Mouse (Mus musculus) adrenal gland, postnatal 4 days (tissue): ENCODE data around the gene Tmbim4. TPM values are rescaled to one million over a fixed set of nuclear protein-coding genes. Genes with fewer than 3 reads are reported as not detected.
"Not testable (repeated sequence)": the region's sequence is repeated elsewhere in the genome, so short reads cannot be mapped to it uniquely, and the experiment has no call there.

Experiments
- DNase-seq, 2 experiments: peaks; one replicate each; pipeline ENCODE4 v3.0.0; 2021 to 2022; ENCODE audit warnings: low spot score in 2 of 2, mixed read lengths in 2 of 2
- total RNA-seq, 2 experiments: library from RNA; stranded (reverse); gene quantifications; 2 replicates each; pipeline ENCODE4 v1.2.3; 2021

The Tmbim4 gene
- total RNA-seq, 2 experiments from 2014 or later = 117 TPM

- no peak for DNase-seq
Measured at GRCm38 (mm10) chr10:120193255-120193654, 8.1 kb upstream of the Tmbim4 start.

GRCm38 (mm10) chr10:120197061-120197835 is 4.1 kb upstream of the Tmbim4 start:
- DNase-seq = no peak

DNA sequence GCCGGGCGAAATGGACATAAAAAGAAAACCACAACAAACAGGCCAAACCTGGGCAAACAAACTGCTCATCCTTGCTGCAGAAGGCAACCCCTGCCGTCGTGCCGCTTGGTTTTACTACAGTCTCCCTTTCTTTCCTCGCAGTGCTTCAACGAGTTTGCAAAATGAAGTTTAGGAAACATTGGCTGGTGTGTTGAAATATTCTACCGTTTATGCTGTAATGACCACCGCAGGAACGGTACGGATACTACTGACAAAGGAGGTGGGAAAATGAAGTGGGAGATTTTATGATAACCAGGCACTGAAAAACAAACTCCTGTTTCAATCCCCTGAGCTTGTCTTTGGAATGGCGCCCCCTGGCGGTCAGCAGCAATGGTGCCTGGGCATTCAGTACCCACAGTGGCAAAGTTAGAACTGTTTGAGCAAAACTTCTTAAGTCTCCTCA is 592 bp downstream of the Tmbim4 start, which contains the start of gene Irak3:
Irak3 (minus strand) TSS at position 170 of the 442 bp plus-strand sequence.
- peak; percentile 56 to 70 for DNase-seq

DNA sequence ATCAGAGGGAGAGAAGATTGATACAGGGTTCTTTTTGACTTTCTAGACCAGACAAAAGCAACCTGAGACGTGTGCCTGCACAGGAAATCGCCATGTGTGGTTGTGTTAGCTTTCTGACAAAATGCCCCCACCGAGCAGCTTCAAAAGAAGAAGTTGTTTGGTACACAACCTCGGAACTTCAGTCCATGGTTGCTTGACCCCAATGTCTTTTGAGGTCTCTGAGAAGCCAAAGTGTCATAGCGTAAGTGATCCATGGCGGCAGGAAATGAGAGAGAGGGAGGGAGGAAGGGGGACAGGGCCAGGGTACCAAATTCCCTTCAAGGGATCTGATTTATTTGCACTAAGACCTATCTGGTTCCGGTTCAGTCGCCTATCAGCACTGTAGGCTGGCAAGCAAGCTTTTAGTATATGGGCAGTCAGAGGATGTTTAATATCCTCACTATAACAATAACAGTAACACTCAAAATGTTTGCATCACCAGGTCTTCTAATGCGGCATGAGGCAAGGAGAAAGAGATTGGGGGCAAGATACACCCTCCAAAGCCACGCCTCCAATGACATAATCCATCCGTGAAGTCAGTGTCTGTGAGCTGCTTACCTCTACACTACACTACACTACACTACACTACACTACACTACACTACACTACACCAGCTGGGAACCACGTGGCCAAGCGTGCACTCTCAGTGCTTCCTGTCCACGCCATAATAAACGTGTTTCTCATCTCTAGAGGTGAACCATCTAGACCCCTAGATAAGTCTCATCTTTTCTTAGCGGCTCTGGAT is 1.3 kb downstream of the Tmbim4 start:
- no peak for DNase-seq

- no peak for DNase-seq
Measured at GRCm38 (mm10) chr10:120204591-120205210, 3.3 kb downstream of the Tmbim4 start.

- no peak for DNase-seq
Measured at GRCm38 (mm10) chr10:120208015-120208414, 6.6 kb downstream of the Tmbim4 start.

- DNase-seq = peak; percentile 80 to 81
Measured at GRCm38 (mm10) chr10:120208575-120209538, 7.5 kb downstream of the Tmbim4 start.

- DNase-seq = no peak
Measured at GRCm38 (mm10) chr10:120209539-120209925, 8.1 kb downstream of the Tmbim4 start.

DNA sequence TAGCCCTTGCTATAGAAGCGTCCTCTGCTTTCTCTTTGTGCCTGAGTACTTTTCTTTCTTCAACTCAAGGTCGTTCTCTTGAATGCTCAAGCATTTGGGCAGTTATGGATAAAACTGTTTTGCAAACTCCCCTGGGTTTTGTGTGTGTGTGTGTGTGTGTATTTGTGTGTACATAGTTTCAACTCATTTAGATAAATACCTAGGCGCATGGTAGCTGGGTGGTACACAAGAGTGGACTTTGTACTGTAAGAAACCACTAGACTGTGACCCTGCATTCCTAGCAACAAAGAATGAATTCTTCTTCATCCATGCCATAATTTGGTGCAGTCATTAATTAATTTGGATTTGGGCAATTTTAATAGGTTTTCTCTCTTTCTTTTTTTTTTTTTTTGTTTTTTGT is 8.7 kb downstream of the Tmbim4 start:
- no peak for DNase-seq

- not testable (repeated sequence) for DNase-seq
Measured at GRCm38 (mm10) chr10:120217099-120217498, 15.7 kb downstream of the Tmbim4 start.

DNA sequence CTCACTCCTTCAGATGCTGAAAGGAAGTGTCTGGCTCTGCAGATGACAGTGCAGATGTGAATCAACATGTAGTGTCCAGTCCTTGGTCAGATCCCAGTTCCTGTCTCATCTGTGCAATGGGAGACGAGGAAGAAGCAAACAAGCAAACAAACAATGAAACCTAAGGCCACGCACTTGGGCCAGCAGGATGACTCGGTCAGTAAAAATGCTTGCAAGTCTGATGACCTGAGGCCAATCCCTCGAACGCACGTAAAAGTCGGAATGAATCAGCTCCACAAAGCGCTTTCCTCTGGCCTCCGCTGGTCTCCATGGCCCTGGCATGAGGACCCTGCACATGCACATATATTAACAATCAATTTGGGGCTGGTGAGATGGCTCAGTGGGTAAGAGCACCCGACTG is 17.6 kb downstream of the Tmbim4 start:
- no peak for DNase-seq

DNA sequence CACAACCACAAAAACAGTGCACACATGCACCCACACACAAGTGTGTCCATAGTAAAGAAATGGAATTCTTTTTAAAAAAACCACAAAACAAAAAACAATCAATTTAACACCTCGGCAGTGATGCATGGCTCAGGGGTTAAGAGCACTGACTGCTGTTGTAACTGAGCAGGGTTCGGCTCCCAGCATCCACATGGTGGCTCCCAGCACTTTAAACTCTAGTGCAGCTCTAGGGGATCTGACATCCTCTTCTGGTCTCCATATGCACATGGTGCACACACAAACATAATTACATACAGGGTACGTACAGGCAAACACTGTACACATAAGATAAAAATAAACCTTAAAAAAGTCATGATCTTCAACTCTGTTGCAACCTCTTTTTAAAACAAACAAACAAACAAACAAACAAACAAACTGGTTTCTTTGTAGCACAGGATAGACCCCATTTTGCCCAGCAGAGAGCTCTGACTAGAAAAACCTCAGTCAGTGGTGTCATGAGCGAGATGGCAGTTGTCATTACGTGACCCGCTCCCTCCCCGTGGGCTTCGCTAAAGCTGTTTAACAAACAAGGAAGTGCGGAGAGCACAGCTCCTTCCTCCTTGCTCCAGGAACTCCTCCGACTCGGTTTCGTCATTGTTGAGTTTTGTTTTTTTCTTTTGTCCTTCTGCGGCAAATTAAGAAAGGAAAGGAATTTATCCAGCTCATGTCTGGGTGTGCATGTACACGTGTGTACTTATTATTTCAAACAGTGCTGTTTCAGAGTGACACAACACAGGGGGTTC is 18.4 kb downstream of the Tmbim4 start:
- DNase-seq = no peak

GRCm38 (mm10) chr10:120220776-120221175 is 19.4 kb downstream of the Tmbim4 start:
- no peak for DNase-seq

DNA sequence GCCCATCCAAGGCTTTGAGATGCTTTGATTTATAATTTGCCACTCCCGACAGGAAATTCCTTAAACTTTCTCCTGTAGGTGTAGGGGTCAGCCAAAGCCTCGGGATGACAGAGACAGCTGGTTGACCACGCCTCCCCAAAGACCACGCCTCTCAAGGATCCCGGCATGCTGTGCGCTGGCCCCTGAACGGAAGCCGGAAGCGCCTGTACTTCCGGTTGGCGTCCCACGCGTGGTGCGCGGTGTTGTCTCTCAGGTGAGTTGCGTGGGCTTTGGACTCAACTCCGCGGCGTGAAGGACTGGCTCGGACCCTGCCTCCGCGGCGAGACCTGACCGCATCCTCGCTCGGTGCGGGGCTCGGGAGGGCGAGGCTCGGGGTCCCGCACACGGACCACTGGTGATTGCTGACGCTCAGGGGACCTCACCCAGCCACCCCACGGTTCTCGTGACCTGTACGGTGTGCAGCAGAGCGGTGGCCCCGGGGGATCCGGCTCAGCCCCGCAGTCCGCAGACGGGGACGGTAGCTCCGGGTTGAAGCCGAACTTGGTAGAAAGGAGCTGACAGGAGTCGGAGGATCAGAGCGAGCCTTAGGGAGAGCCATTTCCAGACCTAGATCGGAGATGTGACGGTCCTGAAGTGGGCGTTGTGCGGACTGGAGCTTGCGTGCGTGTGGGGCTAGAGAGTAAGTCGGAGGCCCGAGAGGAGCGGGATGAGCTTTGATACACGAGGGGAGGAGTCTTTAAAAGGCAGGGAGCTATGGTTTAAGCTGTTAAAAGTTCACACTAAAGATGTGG is 25.7 kb downstream of the Tmbim4 start, which contains the start of gene Llph:
Llph (plus strand) TSS at position 200 of the 791 bp plus-strand sequence.
- DNase-seq = peak; percentile 51 to 70

DNA sequence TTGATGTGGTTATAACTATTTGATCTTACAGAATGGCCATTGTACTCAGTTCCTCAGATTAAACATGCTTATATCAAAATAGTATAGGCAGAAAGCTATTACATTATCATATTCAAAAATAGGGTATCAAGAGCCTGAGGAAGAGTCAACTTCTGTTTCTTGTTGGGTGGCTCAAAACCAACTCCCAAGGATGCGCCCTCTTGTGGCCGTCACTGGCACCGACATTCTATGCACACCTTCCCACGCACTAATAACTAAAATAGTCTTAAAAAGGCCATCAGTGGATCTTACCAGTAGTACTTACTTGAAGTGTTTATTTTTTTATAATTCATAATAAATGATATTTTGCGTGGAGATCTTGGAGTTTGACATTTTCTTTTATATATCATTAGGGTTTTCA is 30.3 kb downstream of the Tmbim4 start:
- peak in 1 of 2 experiments; percentile 21 for DNase-seq

GRCm38 (mm10) chr10:120233655-120234367 is 32.4 kb downstream of the Tmbim4 start:
- DNase-seq = peak in 1 of 2 experiments; percentile 14

GRCm38 (mm10) chr10:120236855-120237254 is 35.5 kb downstream of the Tmbim4 start:
- DNase-seq = no peak

DNA sequence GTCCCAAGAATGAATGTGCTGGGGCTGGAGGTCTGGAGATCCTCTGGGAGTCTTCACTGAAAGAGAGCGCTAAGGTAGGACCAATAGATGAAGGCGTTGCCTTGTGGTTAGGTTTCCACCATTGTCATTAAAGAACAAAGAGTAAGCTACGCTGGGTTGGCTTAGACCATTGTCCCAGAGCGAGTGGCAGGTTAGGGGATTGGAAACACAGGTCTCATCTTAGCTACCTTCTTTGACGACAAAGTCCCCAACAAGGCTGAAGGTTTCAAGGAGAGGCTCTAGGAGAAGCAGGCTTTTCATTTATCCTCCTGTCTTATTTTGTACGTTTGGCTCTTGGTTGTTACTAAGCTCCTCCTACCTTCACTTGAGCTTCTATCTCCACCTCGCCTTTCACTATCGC is 36.9 kb downstream of the Tmbim4 start:
- no peak for DNase-seq
